Mouse (Mus musculus) lung, embryonic 16.5 days (tissue): ENCODE measurements around the gene Sh3gl3. TPM values are rescaled to one million over a fixed set of nuclear protein-coding genes. Genes with fewer than 3 reads are reported as not detected.

Experiments used
- polyA plus RNA-seq: library from polyadenylated mRNA; unstranded; fragments of >200 nt; fragmentation: Nextera tagmentation; extraction: Ambion mirVana; gene quantifications from 2 replicates; pipeline ENCODE4 v1.2.1, GENCODE M21; 2015

The Sh3gl3 gene
- polyA plus RNA-seq, 1 experiment from 2014 or later, result 2.9 TPM

Other genes starting within 250 kb of the Sh3gl3 start
- gene Hdgfl3, start 239.4 kb upstream of the Sh3gl3 start, polyA plus RNA-seq, result 6.6 and 7.4 TPM in 2 replicates
- 1.1 and 1.7 TPM in 2 replicates for gene Bnc1, start 181.5 kb upstream of the Sh3gl3 start, polyA plus RNA-seq
- gene Adamtsl3, start 161.9 kb downstream of the Sh3gl3 start, polyA plus RNA-seq, result 2.4 and 2.5 TPM in 2 replicates